ENCODE assay signal across 11 mouse cellular contexts in the genomic region with DNA sequence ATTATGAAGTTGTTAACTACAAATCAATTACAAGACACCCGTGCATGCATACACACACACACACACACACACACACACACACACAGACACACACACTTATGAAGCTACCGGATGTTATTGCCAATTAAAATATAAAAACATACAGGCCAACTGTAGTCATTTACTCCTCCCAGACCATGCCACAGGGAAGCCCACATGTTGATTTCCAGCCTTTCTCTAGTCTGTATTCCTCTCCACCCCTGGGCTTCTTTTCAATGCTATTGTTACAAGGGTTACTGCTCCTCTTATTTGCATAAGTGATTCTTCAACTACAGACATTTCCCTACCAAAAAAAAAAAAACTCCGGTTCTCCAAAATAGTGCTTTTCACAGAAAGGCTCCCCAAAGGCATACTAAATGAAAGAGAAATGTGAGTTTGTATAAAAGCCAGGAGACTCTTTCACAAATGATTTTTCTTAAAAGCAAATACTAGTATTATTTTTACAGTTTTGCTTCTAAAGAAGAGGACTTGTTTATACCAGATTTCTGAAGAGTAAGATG.
DNase-seq lines count a peak whose midpoint lies in the region; ATAC-seq and TF ChIP-seq lines count a peak whose summit lies in the region.
"Had no signal": no experiment of that assay in that cellular context is flagged by ENCODE, and none has a peak within 500 bp of the region (broad histone marks: within the 10 kb centered on the region; RNA-seq: fewer than 3 reads in every experiment).

No protein-coding gene starts in this region.

- peak overlapping the region; percentile 78 for H3K27ac ChIP-seq in intestine, embryonic 15.5 days
- no peak overlapping the region for H3K27ac ChIP-seq in intestine, postnatal 0 days (ENCODE audit: low read depth, low read length)
- H3K27ac ChIP-seq in embryonic facial prominence, embryonic 12.5 days, result peak overlapping the region; percentile 94
- H3K27ac ChIP-seq in hindbrain, embryonic 10.5 days, result peak overlapping the region; percentile 83; the same call in 1 of the 2 replicates
- peak overlapping the region; percentile 49 for H3K27ac ChIP-seq in midbrain, embryonic 14.5 days (replicated peaks; ENCODE audit: low read depth, low read length)

- H3K36me3 ChIP-seq in intestine, embryonic 15.5 days, result no peaks in the 10 kb centered on the region
- H3K36me3 ChIP-seq in intestine, postnatal 0 days (ENCODE audit: control insufficient read depth, insufficient read depth), result no peaks in the 10 kb centered on the region
- H3K36me3 ChIP-seq in embryonic facial prominence, embryonic 12.5 days, result peaks cover 13% of the 10 kb centered on the region
- peaks cover 4% of the 10 kb centered on the region; the same call in 1 of the 2 replicates for H3K36me3 ChIP-seq in hindbrain, embryonic 10.5 days
- H3K36me3 ChIP-seq in midbrain, embryonic 14.5 days (ENCODE audit: control insufficient read depth, insufficient read depth, low read length), result no peaks in the 10 kb centered on the region

- H3K9ac ChIP-seq in intestine, embryonic 15.5 days, result no peak overlapping the region
- no peak overlapping the region for H3K9ac ChIP-seq in intestine, postnatal 0 days (ENCODE audit: low read depth, low read length)
- H3K9ac ChIP-seq in embryonic facial prominence, embryonic 12.5 days, result no peak overlapping the region
- H3K9ac ChIP-seq in midbrain, embryonic 14.5 days (replicated peaks; ENCODE audit: low read length), result no peak overlapping the region

- no peak overlapping the region for H3K4me2 ChIP-seq in intestine, embryonic 15.5 days (replicated peaks)
- H3K4me2 ChIP-seq in intestine, postnatal 0 days (replicated peaks; ENCODE audit: low read depth), result no peak overlapping the region
- no peak overlapping the region for H3K4me2 ChIP-seq in embryonic facial prominence, embryonic 12.5 days (replicated peaks)
- H3K4me2 ChIP-seq in midbrain, embryonic 14.5 days (ENCODE audit: low read length), result peak overlapping the region; percentile 32

- no peaks in the 10 kb centered on the region for H3K9me3 ChIP-seq in intestine, embryonic 15.5 days
- no peaks in the 10 kb centered on the region for H3K9me3 ChIP-seq in intestine, postnatal 0 days (ENCODE audit: control insufficient read depth)
- no peaks in the 10 kb centered on the region for H3K9me3 ChIP-seq in embryonic facial prominence, embryonic 12.5 days
- H3K9me3 ChIP-seq in hindbrain, embryonic 10.5 days, result no peaks in the 10 kb centered on the region
- H3K9me3 ChIP-seq in midbrain, embryonic 14.5 days (ENCODE audit: control insufficient read depth, low read length), result no peaks in the 10 kb centered on the region

- no peaks in the 10 kb centered on the region for H3K27me3 ChIP-seq in intestine, embryonic 15.5 days (replicated peaks)
- H3K27me3 ChIP-seq in intestine, postnatal 0 days (replicated peaks; ENCODE audit: control insufficient read depth, insufficient read depth, low read length), result no peaks in the 10 kb centered on the region
- H3K27me3 ChIP-seq in embryonic facial prominence, embryonic 12.5 days, result no peaks in the 10 kb centered on the region
- H3K27me3 ChIP-seq in hindbrain, embryonic 10.5 days (ENCODE audit: insufficient read depth, poor library complexity, severe bottlenecking), result peaks cover 8% of the 10 kb centered on the region; the same call in 1 of the 2 replicates
- H3K27me3 ChIP-seq in midbrain, embryonic 14.5 days (ENCODE audit: control insufficient read depth, insufficient read depth, low read length), result no peaks in the 10 kb centered on the region

- WGBS in intestine, embryonic 15.5 days, result 48% methylated on average over 3 of the region's 3 CpGs
- 61% methylated on average over 3 of the region's 3 CpGs for WGBS in intestine, postnatal 0 days
- 64% methylated on average over 3 of the region's 3 CpGs for WGBS in embryonic facial prominence, embryonic 12.5 days
- 64% methylated on average over 3 of the region's 3 CpGs for WGBS in hindbrain, embryonic 10.5 days
- WGBS in midbrain, embryonic 14.5 days, result 13% methylated on average over 3 of the region's 3 CpGs

- peaks cover 10% of the 10 kb centered on the region for H3K4me1 ChIP-seq in intestine, embryonic 15.5 days (replicated peaks)
- H3K4me1 ChIP-seq in intestine, postnatal 0 days (replicated peaks; ENCODE audit: control insufficient read depth, insufficient read depth, low read length), result no peaks in the 10 kb centered on the region
- peaks cover 50% of the 10 kb centered on the region for H3K4me1 ChIP-seq in embryonic facial prominence, embryonic 12.5 days
- peaks cover 43% of the 10 kb centered on the region for H3K4me1 ChIP-seq in hindbrain, embryonic 10.5 days (replicated peaks)
- peaks cover 20% of the 10 kb centered on the region for H3K4me1 ChIP-seq in midbrain, embryonic 14.5 days (ENCODE audit: control insufficient read depth, insufficient read depth, low read length)

- TF ChIP-seq CTCF in intestine, postnatal 0 days (IDR thresholded peaks at IDR 0.05; ENCODE audit: low read depth), result no peak

- ATAC-seq in intestine, embryonic 15.5 days, result no peak
- no peak for ATAC-seq in intestine, postnatal 0 days
- no peak for ATAC-seq in embryonic facial prominence, embryonic 12.5 days (ENCODE audit: insufficient number of reproducible peaks, insufficient read depth, low FRiP score, low TSS enrichment)
- ATAC-seq in midbrain, embryonic 14.5 days (ENCODE audit: low FRiP score, low TSS enrichment), result no peak

- no peak overlapping the region for H3K4me3 ChIP-seq in intestine, embryonic 15.5 days (replicated peaks)
- H3K4me3 ChIP-seq in intestine, postnatal 0 days (ENCODE audit: low read depth, low read length), result no peak overlapping the region
- no peak overlapping the region for H3K4me3 ChIP-seq in embryonic facial prominence, embryonic 12.5 days
- no peak overlapping the region for H3K4me3 ChIP-seq in hindbrain, embryonic 10.5 days
- no peak overlapping the region for H3K4me3 ChIP-seq in midbrain, embryonic 14.5 days (replicated peaks; ENCODE audit: low read depth, low read length)

- no peak for DNase-seq in hindbrain, embryonic 10.5 days (ENCODE audit: low spot score)
- DNase-seq in midbrain, embryonic 14.5 days, result peak; percentile 37
- no peak for DNase-seq in right cerebral cortex, postnatal 10 days (ENCODE audit: low spot score in 2 of 2)
- DNase-seq in ovary, postnatal 14 days (ENCODE audit: low spot score), result no peak
- no peak for DNase-seq in kidney, adult 9 months
- DNase-seq: cerebellum, adult 2 months; right cerebral cortex, postnatal 14 days; thymus, postnatal 14 days had no signal
